Mouse (Mus musculus) MEL (cell line): ENCODE data around the gene Fam214a. TPM values are rescaled to one million over a fixed set of nuclear protein-coding genes. Genes with fewer than 3 reads are reported as not detected.

ENCODE experiments used
- DNase-seq: peaks from one replicate; pipeline ENCODE4 v3.0.0; 2011; ENCODE audit warnings: low read depth, low spot score
- H3K27ac ChIP-seq: 2 replicates; pipeline ENCODE4 v1.5.1; 2012; ENCODE audit warnings: low read depth, mild to moderate bottlenecking, control low read depth, low read length, moderate library complexity; ENCODE audit not compliant: control insufficient read depth
- H3K27me3 ChIP-seq, 2 experiments: fragments of 150-350 bp in 1 of 2; sonication (generic) in 1 of 2; 2 replicates each; pipeline ENCODE4 v1.6.1; 2012; ENCODE audit warnings: low read length in 2 of 2, mild to moderate bottlenecking in 2 of 2, improper control_type of control experiment in 1 of 2, moderate library complexity in 1 of 2; ENCODE audit not compliant: insufficient read depth in 2 of 2, control insufficient read depth in 1 of 2
- H3K36me3 ChIP-seq, 2 experiments: 2 replicates each; pipeline ENCODE4 v1.6.1; 2012 to 2014; ENCODE audit warnings: low read length in 2 of 2, improper control_type of control experiment in 1 of 2, inconsistent platforms in 1 of 2, mild to moderate bottlenecking in 1 of 2; ENCODE audit not compliant: insufficient read depth in 2 of 2, control insufficient read depth in 1 of 2
- H3K4me1 ChIP-seq, 2 experiments: fragments of 150-350 bp in 1 of 2; sonication (generic) in 1 of 2; 2 replicates each; pipeline ENCODE4 v1.6.1; 2012; ENCODE audit warnings: low read length in 2 of 2, improper control_type of control experiment in 1 of 2, mild to moderate bottlenecking in 1 of 2; ENCODE audit not compliant: insufficient read depth in 2 of 2, control insufficient read depth in 1 of 2
- H3K4me3 ChIP-seq, 2 experiments: fragments of 150-350 bp in 1 of 2; sonication (generic) in 1 of 2; 2 replicates each; pipeline ENCODE4 v1.5.1; 2012; ENCODE audit warnings: low read depth in 2 of 2, low read length in 2 of 2, mild to moderate bottlenecking in 2 of 2, moderate library complexity in 2 of 2, control low read depth in 1 of 2, improper control_type of control experiment in 1 of 2; ENCODE audit not compliant: control insufficient read depth in 1 of 2, insufficient read depth in 1 of 2
- H3K79me2 ChIP-seq: 2 replicates; pipeline ENCODE4 v1.6.1; 2012; ENCODE audit warnings: mild to moderate bottlenecking, low read length, moderate library complexity; ENCODE audit not compliant: control insufficient read depth, poor library complexity, insufficient read depth
- H3K9ac ChIP-seq: 2 replicates; pipeline ENCODE4 v1.6.1; 2012; ENCODE audit warnings: low read depth, mild to moderate bottlenecking, control low read depth, low read length, moderate library complexity; ENCODE audit not compliant: control insufficient read depth, poor library complexity, severe bottlenecking
- H3K9me3 ChIP-seq: fragments of 150-350 bp; sonication (generic); replicated peaks from 2 replicates; pipeline ENCODE4 v1.6.1; 2012; ENCODE audit warnings: mild to moderate bottlenecking, low read length, improper control_type of control experiment, moderate library complexity; ENCODE audit not compliant: insufficient read depth
- CHD1 ChIP-seq: IDR thresholded peaks from 2 replicates; pipeline ENCODE4 v1.6.1; 2012; ENCODE audit warnings: low read depth, mild to moderate bottlenecking, inconsistent platforms, low read length, improper control_type of control experiment
- CTCF ChIP-seq, 3 experiments: IDR thresholded peaks in 2 of 3; conservative IDR thresholded peaks in 1 of 3; 2 replicates each; pipeline ENCODE4 v1.5.1; 2011 to 2012; ENCODE audit warnings: low read length in 3 of 3, low read depth in 2 of 3, mild to moderate bottlenecking in 2 of 3, improper control_type of control experiment in 1 of 3, inconsistent platforms in 1 of 3, mixed read lengths in 1 of 3, moderate library complexity in 1 of 3; ENCODE audit not compliant: control insufficient read depth in 1 of 3, insufficient read depth in 1 of 3, poor library complexity in 1 of 3, severe bottlenecking in 1 of 3
- E2F4 ChIP-seq: IDR thresholded peaks from 2 replicates; pipeline ENCODE4 v1.6.1; 2011; ENCODE audit warnings: low read depth, low read length, improper control_type of control experiment, borderline replicate concordance
- ELF1 ChIP-seq: IDR thresholded peaks from 2 replicates; pipeline ENCODE4 v1.6.1; 2014; ENCODE audit warnings: low read depth, mild to moderate bottlenecking, inconsistent platforms, low read length, improper control_type of control experiment, moderate library complexity
- ETS1 ChIP-seq: IDR thresholded peaks from 2 replicates; pipeline ENCODE4 v1.6.1; 2012; ENCODE audit warnings: low read depth, mild to moderate bottlenecking, inconsistent platforms, low read length, improper control_type of control experiment, moderate library complexity
- HCFC1 ChIP-seq: IDR thresholded peaks from 2 replicates; pipeline ENCODE4 v1.6.1; 2012; ENCODE audit warnings: low read depth, mild to moderate bottlenecking, inconsistent platforms, low read length, improper control_type of control experiment, moderate library complexity
- KAT2A ChIP-seq: conservative IDR thresholded peaks from 2 replicates; pipeline ENCODE4 v1.6.1; 2012; ENCODE audit warnings: low read depth, low read length, improper control_type of control experiment, inconsistent platforms
- MAX ChIP-seq: IDR thresholded peaks from 2 replicates; pipeline ENCODE4 v1.6.1; 2011; ENCODE audit warnings: low read length, improper control_type of control experiment
- MAZ ChIP-seq: IDR thresholded peaks from 2 replicates; pipeline ENCODE4 v1.6.1; 2012; ENCODE audit warnings: low read depth, mild to moderate bottlenecking, inconsistent platforms, low read length, improper control_type of control experiment
- MXI1 ChIP-seq: IDR thresholded peaks from 2 replicates; pipeline ENCODE4 v1.6.1; 2011; ENCODE audit warnings: mild to moderate bottlenecking, low read depth, low read length, improper control_type of control experiment
- MYB ChIP-seq: IDR thresholded peaks from 2 replicates; pipeline ENCODE4 v1.6.1; 2011; ENCODE audit warnings: mild to moderate bottlenecking, low read depth, low read length, improper control_type of control experiment
- NELFE ChIP-seq: IDR thresholded peaks from 2 replicates; pipeline ENCODE4 v1.6.1; 2011; ENCODE audit warnings: low read depth, low read length, improper control_type of control experiment
- NRF1 ChIP-seq: IDR thresholded peaks from 2 replicates; pipeline ENCODE4 v1.6.1; 2014; ENCODE audit warnings: low read depth, mild to moderate bottlenecking, inconsistent platforms, low read length, improper control_type of control experiment, moderate library complexity; ENCODE audit not compliant: poor library complexity, insufficient read depth, severe bottlenecking
- POLR2A ChIP-seq, 2 experiments: IDR thresholded peaks; 2 replicates each; pipeline ENCODE4 v1.6.1; 2011 to 2012; ENCODE audit warnings: low read length in 2 of 2, mild to moderate bottlenecking in 2 of 2, control low read depth in 1 of 2, improper control_type of control experiment in 1 of 2, low read depth in 1 of 2, moderate library complexity in 1 of 2; ENCODE audit not compliant: control insufficient read depth in 1 of 2, insufficient read depth in 1 of 2, poor library complexity in 1 of 2
- SIN3A ChIP-seq: IDR thresholded peaks from 2 replicates; pipeline ENCODE4 v1.6.1; 2012; ENCODE audit warnings: low read length, improper control_type of control experiment, inconsistent platforms
- TBP ChIP-seq: IDR thresholded peaks from 2 replicates; pipeline ENCODE4 v1.8.0; 2011; ENCODE audit warnings: low read depth, low read length, improper control_type of control experiment
- TCF12 ChIP-seq: IDR thresholded peaks from 2 replicates; pipeline ENCODE4 v1.6.1; 2014; ENCODE audit warnings: low read depth, mild to moderate bottlenecking, inconsistent platforms, low read length, improper control_type of control experiment, moderate library complexity
- UBTF ChIP-seq: IDR thresholded peaks from 2 replicates; pipeline ENCODE4 v1.6.1; 2012; ENCODE audit warnings: low read depth, mild to moderate bottlenecking, inconsistent platforms, low read length, improper control_type of control experiment, moderate library complexity, borderline replicate concordance; ENCODE audit not compliant: insufficient read depth
- USF1 ChIP-seq: IDR thresholded peaks from 2 replicates; pipeline ENCODE4 v1.6.1; 2014; ENCODE audit warnings: low read depth, mild to moderate bottlenecking, inconsistent platforms, low read length, improper control_type of control experiment, moderate library complexity
- USF2 ChIP-seq, 2 experiments: IDR thresholded peaks; 2 replicates each; pipeline ENCODE4 v1.6.1; 2011 to 2012; ENCODE audit warnings: improper control_type of control experiment in 2 of 2, low read length in 2 of 2, borderline replicate concordance in 1 of 2, inconsistent platforms in 1 of 2, low read depth in 1 of 2, mild to moderate bottlenecking in 1 of 2; ENCODE audit not compliant: insufficient read depth in 1 of 2
- ZKSCAN1 ChIP-seq: IDR thresholded peaks from 2 replicates; pipeline ENCODE4 v1.6.1; 2012; ENCODE audit warnings: low read depth, mild to moderate bottlenecking, inconsistent platforms, low read length, improper control_type of control experiment, moderate library complexity
- ZMIZ1 ChIP-seq: IDR thresholded peaks from 2 replicates; pipeline ENCODE4 v1.6.1; 2012; ENCODE audit warnings: low read depth, mild to moderate bottlenecking, inconsistent platforms, low read length, improper control_type of control experiment, moderate library complexity
- ZNF384 ChIP-seq: IDR thresholded peaks from 2 replicates; pipeline ENCODE4 v1.6.1; 2012; ENCODE audit warnings: low read depth, mild to moderate bottlenecking, inconsistent platforms, low read length, improper control_type of control experiment
- polyA plus RNA-seq, 2 experiments: library from polyadenylated mRNA; stranded (reverse) in 1 of 2; unstranded in 1 of 2; fragments of >175 nt in 1 of 2; fragments of >200 nt in 1 of 2; gene quantifications; 2 replicates each; pipeline versions ENCODE4 v1.2.1 to v1.2.4; 2012; ENCODE audit warnings: low replicate concordance in 2 of 2, low read depth in 1 of 2; ENCODE audit not compliant: insufficient read length in 2 of 2, insufficient read depth in 1 of 2, missing spikeins in 1 of 2
- total RNA-seq: library from RNA; depleted of rRNA; stranded (reverse); fragments of 300-350 nt; gene quantifications from 2 replicates; pipeline ENCODE4 v1.2.3, GENCODE M21; 2012; rRNA removed

The Fam214a gene
- total RNA-seq (2.3 and 2.4 TPM in 2 replicates), polyA plus RNA-seq (1 to 10 TPM in 1 of 2 experiments, not detected in 1; 3.9 TPM)

DNA sequence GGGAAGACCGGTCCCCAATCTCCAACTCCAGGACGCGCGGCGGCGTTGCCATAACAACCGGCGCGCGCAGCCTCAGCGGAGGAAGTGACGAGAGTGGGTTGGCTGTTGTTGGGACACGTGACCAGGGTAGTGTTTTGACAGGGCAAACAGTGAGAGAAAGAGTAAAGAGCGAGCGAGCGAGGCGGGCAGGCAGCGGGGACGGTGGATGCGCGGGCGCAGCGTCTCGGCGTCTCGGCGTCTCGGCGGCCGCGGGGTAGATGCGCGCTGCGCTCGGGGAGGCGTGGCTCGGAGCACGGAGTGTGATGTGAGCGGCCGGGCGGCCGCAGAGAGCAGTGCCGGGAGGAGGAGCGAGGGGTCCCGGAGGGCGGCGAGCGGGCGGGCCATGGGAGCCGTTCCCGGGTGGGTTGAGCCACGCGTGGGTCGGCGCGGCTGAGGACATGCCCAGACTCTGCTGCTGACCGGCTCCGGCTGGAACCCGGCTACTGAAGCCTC, at the start of gene Fam214a:
Fam214a (plus strand) TSS at position 129 of the 492 bp plus-strand sequence.
- Histone ChIP-seq H3K27me3 (no peaks in the 10 kb centered on the region), H3K36me3 (peaks cover 0 to 5% of the 10 kb centered on the region in 2 experiments; a peak in 2 of 4 replicates), H3K9ac (peak within 1 kb of the TSS; percentile 81), H3K27ac (peak within 1 kb of the TSS; percentile 59)
- peak; percentile 94 for DNase-seq
- TF ChIP-seq MAZ = no peak; the same call in 1 of the 2 replicates
- peak; percentile 95 for TF ChIP-seq MAX
- TF ChIP-seq ZNF384 = no peak
- peak in 1 of 2 experiments; percentile 70; a peak in 1 of 4 replicates for TF ChIP-seq POLR2A (IDR thresholded peaks at IDR 0.05; ENCODE audit: control insufficient read depth in 1 of 2, insufficient read depth in 1 of 2, low read depth in 1 of 2, low read length in 2 of 2, poor library complexity in 1 of 2)
- no peak for TF ChIP-seq UBTF
- no peak for TF ChIP-seq E2F4
- peak; percentile 52 for TF ChIP-seq NELFE
- peak; percentile 54; the same call in 1 of the 2 replicates for TF ChIP-seq ZMIZ1
- TF ChIP-seq SIN3A = peak; percentile 96
- peak; percentile 36 for TF ChIP-seq TCF12
- TF ChIP-seq MXI1 = peak; percentile 95
- no peak for TF ChIP-seq ZKSCAN1
- no peak for TF ChIP-seq CHD1
- TF ChIP-seq KAT2A = no peak; the same call in 1 of the 2 replicates
- peak; percentile 98 for TF ChIP-seq USF1
- TF ChIP-seq MYB = no peak
- TF ChIP-seq TBP = peak; percentile 72
- peak; percentile 55 to 89; a peak in 3 of 4 replicates for TF ChIP-seq USF2 (IDR thresholded peaks at IDR 0.05; ENCODE audit: borderline replicate concordance in 1 of 2, insufficient read depth in 1 of 2, low read depth in 1 of 2, low read length in 2 of 2)
- peak; percentile 71 for TF ChIP-seq NRF1
- TF ChIP-seq HCFC1 = peak; percentile 82
- peak; percentile 18; the same call in 1 of the 2 replicates for TF ChIP-seq ETS1
- TF ChIP-seq ELF1 = peak; percentile 79
- TF ChIP-seq CTCF (IDR thresholded peaks at IDR 0.05 in 2 of 3, conservative IDR thresholded peaks at IDR 0.05 in 1 of 3; ENCODE audit: control insufficient read depth in 1 of 3, insufficient read depth in 1 of 3, low read depth in 2 of 3, low read length in 3 of 3, poor library complexity in 1 of 3, severe bottlenecking in 1 of 3) = no peak
- TF ChIP-seq, all 39 proteins: peak for 14
- peaks cover 0 to 4% of the 10 kb centered on the region in 2 experiments; a peak in 1 of 4 replicates for H3K4me1 ChIP-seq
- H3K9me3 ChIP-seq = no peaks in the 10 kb centered on the region
- H3K79me2 ChIP-seq = no peaks in the 10 kb centered on the region; the same call in 1 of the 2 replicates
- peak within 1 kb of the TSS; percentile 84 to 99 for H3K4me3 ChIP-seq
